Comparison of ENCODE assay signal across 1 mouse cellular context in the genomic region with DNA sequence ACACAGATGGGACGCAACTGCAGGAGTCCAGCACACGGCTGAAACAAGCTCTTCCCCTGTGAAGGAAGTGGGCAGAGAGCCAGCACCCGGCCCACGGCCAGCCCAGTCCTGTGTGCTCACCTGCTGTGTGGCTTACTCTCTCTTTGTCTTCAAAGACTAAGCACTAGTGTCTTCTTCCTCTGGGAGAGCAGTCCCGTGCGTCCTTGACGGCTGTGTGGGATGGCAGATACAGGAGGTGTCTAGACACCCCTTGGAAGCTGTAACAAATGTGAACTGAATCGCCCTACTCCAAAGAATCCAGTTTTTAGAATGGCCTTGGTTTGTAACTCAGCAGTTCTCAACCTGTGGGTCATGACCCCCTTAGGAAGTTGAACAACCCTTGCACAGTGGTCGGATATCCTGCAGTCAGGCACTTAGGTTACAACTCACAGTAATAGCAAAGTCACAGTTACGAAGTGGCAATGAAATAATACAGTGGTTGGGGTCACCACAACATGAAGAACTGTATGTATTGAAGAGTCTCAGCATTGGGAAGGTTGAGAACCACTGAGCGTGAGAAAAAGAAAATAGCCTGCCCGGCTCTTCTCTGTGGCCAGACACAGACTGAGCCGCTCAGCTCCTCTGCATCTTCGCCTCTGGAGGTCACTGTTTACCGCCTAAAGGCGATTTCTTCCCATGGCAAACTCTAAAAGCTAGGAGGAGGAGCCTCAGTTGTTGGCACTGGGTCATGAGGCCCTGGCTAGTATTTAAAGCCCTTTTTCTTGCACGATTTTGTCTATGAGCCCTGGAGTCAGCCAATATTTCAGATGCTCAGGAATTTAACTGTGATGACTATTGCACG.
TF ChIP-seq lines count a peak whose summit lies in the region.

No protein-coding gene starts in this region.

TF ChIP-seq in MEL, 35 proteins besides CTCF, POLR2A, EP300 and RAD21:
- TF ChIP-seq RCOR1 (IDR thresholded peaks at IDR 0.05; ENCODE audit: low read depth, low read length) (no peak), MAZ (IDR thresholded peaks at IDR 0.05; ENCODE audit: low read depth, low read length) (no peak), MYB (IDR thresholded peaks at IDR 0.05; ENCODE audit: low read depth, low read length) (no peak), ZMIZ1 (IDR thresholded peaks at IDR 0.05; ENCODE audit: low read depth, low read length) (no peak), KAT2A (conservative IDR thresholded peaks at IDR 0.05; ENCODE audit: low read depth, low read length) (no peak), TCF12 (IDR thresholded peaks at IDR 0.05; ENCODE audit: low read depth, low read length) (no peak), MAX (IDR thresholded peaks at IDR 0.05; ENCODE audit: low read length) (peak; percentile 28; the same call in 1 of the 2 replicates), NRF1 (IDR thresholded peaks at IDR 0.05; ENCODE audit: insufficient read depth, low read depth, low read length, poor library complexity, severe bottlenecking) (no peak), ELF1 (IDR thresholded peaks at IDR 0.05; ENCODE audit: low read depth, low read length) (no peak), HCFC1 (IDR thresholded peaks at IDR 0.05; ENCODE audit: low read depth, low read length) (peak; percentile 41; the same call in 1 of the 2 replicates), USF2 (IDR thresholded peaks at IDR 0.05; ENCODE audit: borderline replicate concordance in 1 of 2, insufficient read depth in 1 of 2, low read depth in 1 of 2, low read length in 2 of 2) (no peak), ZC3H11A (IDR thresholded peaks at IDR 0.05; ENCODE audit: low read depth, low read length) (peak; percentile 93), POLR2AphosphoS2 (IDR thresholded peaks at IDR 0.05; ENCODE audit: low read length) (no peak), GATA1 (IDR thresholded peaks at IDR 0.05; ENCODE audit: low read depth, low read length) (no peak), POLR2AphosphoS5 (IDR thresholded peaks at IDR 0.05; ENCODE audit: borderline replicate concordance, low read depth, low read length) (no peak), E2F4 (IDR thresholded peaks at IDR 0.05; ENCODE audit: borderline replicate concordance, low read depth, low read length) (no peak), MYC (IDR thresholded peaks at IDR 0.05; ENCODE audit: low read depth, low read length) (peak; percentile 44; the same call in 1 of the 2 replicates), CHD1 (IDR thresholded peaks at IDR 0.05; ENCODE audit: low read depth, low read length) (no peak), TBP (IDR thresholded peaks at IDR 0.05; ENCODE audit: low read depth, low read length) (0 out of 2 replicates have a peak, but pooled peaks have one; percentile 29), BHLHE40 (IDR thresholded peaks at IDR 0.05; ENCODE audit: borderline replicate concordance, low read depth, low read length) (0 out of 2 replicates have a peak, but pooled peaks have one; percentile 15), MAFK (IDR thresholded peaks at IDR 0.05; ENCODE audit: borderline replicate concordance, low read depth, low read length) (0 out of 2 replicates have a peak, but pooled peaks have one; percentile 9), ETS1 (IDR thresholded peaks at IDR 0.05; ENCODE audit: low read depth, low read length) (no peak), SMC3 (IDR thresholded peaks at IDR 0.05; ENCODE audit: low read depth, low read length) (peak; percentile 96), ZKSCAN1 (IDR thresholded peaks at IDR 0.05; ENCODE audit: low read depth, low read length) (no peak), CHD2 (IDR thresholded peaks at IDR 0.05; ENCODE audit: low read length) (no peak), SIN3A (IDR thresholded peaks at IDR 0.05; ENCODE audit: low read length) (peak; percentile 75), NELFE (IDR thresholded peaks at IDR 0.05; ENCODE audit: low read depth, low read length) (no peak), JUND (IDR thresholded peaks at IDR 0.05; ENCODE audit: low read depth, low read length) (no peak), GABPA (IDR thresholded peaks at IDR 0.05; ENCODE audit: low read depth, low read length) (no peak), MEF2A (IDR thresholded peaks at IDR 0.05; ENCODE audit: extremely low read depth, insufficient replicate concordance, low read depth, low read length, poor library complexity, severe bottlenecking) (no peak), UBTF (IDR thresholded peaks at IDR 0.05; ENCODE audit: borderline replicate concordance, insufficient read depth, low read depth, low read length) (no peak), TAL1 (IDR thresholded peaks at IDR 0.05; ENCODE audit: low read length) (no peak), USF1 (IDR thresholded peaks at IDR 0.05; ENCODE audit: low read depth, low read length) (0 out of 2 replicates have a peak, but pooled peaks have one; percentile 35), ZNF384 (IDR thresholded peaks at IDR 0.05; ENCODE audit: low read depth, low read length) (0 out of 2 replicates have a peak, but pooled peaks have one; percentile 19), MXI1 (IDR thresholded peaks at IDR 0.05; ENCODE audit: low read depth, low read length) (peak; percentile 60)
